Mouse (Mus musculus): ENCODE data around the gene Setx. TPM values are rescaled to one million over a fixed set of nuclear protein-coding genes. Genes with fewer than 3 reads are reported as not detected.
"Not testable (repeated sequence)": the region's sequence is repeated elsewhere in the genome, so short reads cannot be mapped to it uniquely, and the experiment has no call there.

Setx gene
- total and polyA plus RNA-seq, 3 experiments: 13.1 to 23.8 (median 22.5) TPM

GRCm38 (mm10) chr2:29097465-29097864, 26.5 kb upstream of the Setx start:
- no peak overlapping the region for H3K27ac ChIP-seq (ENCODE audit: control insufficient read depth, low read depth, low read length)
- H3K36me3 ChIP-seq (ENCODE audit: control insufficient read depth in 1 of 2, insufficient read depth in 2 of 2, low read length in 2 of 2): no peaks in the 10 kb centered on the region
- DNase-seq (ENCODE audit: low read depth, low spot score): no peak
- H3K9ac ChIP-seq (ENCODE audit: control insufficient read depth, low read depth, low read length, poor library complexity, severe bottlenecking): no peak overlapping the region
- TF ChIP-seq ZMIZ1 (IDR thresholded peaks at IDR 0.05; ENCODE audit: low read depth, low read length) (no peak), MAFK (IDR thresholded peaks at IDR 0.05; ENCODE audit: borderline replicate concordance, low read depth, low read length) (no peak), ELF1 (IDR thresholded peaks at IDR 0.05; ENCODE audit: low read depth, low read length) (no peak), RAD21 (IDR thresholded peaks at IDR 0.05; ENCODE audit: low read depth, low read length) (no peak), POLR2A (IDR thresholded peaks at IDR 0.05; ENCODE audit: control insufficient read depth in 1 of 2, insufficient read depth in 1 of 2, low read depth in 1 of 2, low read length in 2 of 2, poor library complexity in 1 of 2) (no peak), MAX (IDR thresholded peaks at IDR 0.05; ENCODE audit: low read length) (no peak), USF1 (IDR thresholded peaks at IDR 0.05; ENCODE audit: low read depth, low read length) (no peak), CTCF (IDR thresholded peaks at IDR 0.05 in 2 of 3, conservative IDR thresholded peaks at IDR 0.05 in 1 of 3; ENCODE audit: control insufficient read depth in 1 of 3, insufficient read depth in 1 of 3, low read depth in 2 of 3, low read length in 3 of 3, poor library complexity in 1 of 3, severe bottlenecking in 1 of 3) (no peak), MAZ (IDR thresholded peaks at IDR 0.05; ENCODE audit: low read depth, low read length) (no peak), CHD1 (IDR thresholded peaks at IDR 0.05; ENCODE audit: low read depth, low read length) (no peak), JUND (IDR thresholded peaks at IDR 0.05; ENCODE audit: low read depth, low read length) (no peak), E2F4 (IDR thresholded peaks at IDR 0.05; ENCODE audit: borderline replicate concordance, low read depth, low read length) (no peak)
- no peaks in the 10 kb centered on the region for H3K79me2 ChIP-seq (ENCODE audit: control insufficient read depth, insufficient read depth, low read length, poor library complexity)
- H3K4me1 ChIP-seq (ENCODE audit: control insufficient read depth in 1 of 2, insufficient read depth in 2 of 2, low read length in 2 of 2): peaks cover 0 to 8% of the 10 kb centered on the region in 2 experiments; a peak in 3 of 4 replicates
- no peaks in the 10 kb centered on the region; a peak in 1 of 4 replicates for H3K27me3 ChIP-seq (ENCODE audit: control insufficient read depth in 1 of 2, insufficient read depth in 2 of 2, low read length in 2 of 2)
- no peaks in the 10 kb centered on the region for H3K9me3 ChIP-seq (replicated peaks; ENCODE audit: insufficient read depth, low read length)
- H3K4me3 ChIP-seq (ENCODE audit: control insufficient read depth in 1 of 2, insufficient read depth in 1 of 2, low read depth in 2 of 2, low read length in 2 of 2): no peak overlapping the region

- not testable (repeated sequence) for H3K27ac ChIP-seq (ENCODE audit: control insufficient read depth, low read depth, low read length); H3K9me3 ChIP-seq (replicated peaks; ENCODE audit: insufficient read depth, low read length); H3K79me2 ChIP-seq (ENCODE audit: control insufficient read depth, insufficient read depth, low read length, poor library complexity); DNase-seq (ENCODE audit: low read depth, low spot score); H3K4me1 ChIP-seq (ENCODE audit: control insufficient read depth in 1 of 2, insufficient read depth in 2 of 2, low read length in 2 of 2); H3K9ac ChIP-seq (ENCODE audit: control insufficient read depth, low read depth, low read length, poor library complexity, severe bottlenecking); H3K36me3 ChIP-seq (ENCODE audit: control insufficient read depth in 1 of 2, insufficient read depth in 2 of 2, low read length in 2 of 2); H3K27me3 ChIP-seq (ENCODE audit: control insufficient read depth in 1 of 2, insufficient read depth in 2 of 2, low read length in 2 of 2); H3K4me3 ChIP-seq (ENCODE audit: control insufficient read depth in 1 of 2, insufficient read depth in 1 of 2, low read depth in 2 of 2, low read length in 2 of 2)
Measured at GRCm38 (mm10) chr2:29097955-29098354, 26.0 kb upstream of the Setx start.

GRCm38 (mm10) chr2:29098786-29099185, 25.2 kb upstream of the Setx start:
- TF ChIP-seq ETS1 (IDR thresholded peaks at IDR 0.05; ENCODE audit: low read depth, low read length) (no peak), JUND (IDR thresholded peaks at IDR 0.05; ENCODE audit: low read depth, low read length) (no peak), UBTF (IDR thresholded peaks at IDR 0.05; ENCODE audit: borderline replicate concordance, insufficient read depth, low read depth, low read length) (no peak), TBP (IDR thresholded peaks at IDR 0.05; ENCODE audit: low read depth, low read length) (no peak), HCFC1 (IDR thresholded peaks at IDR 0.05; ENCODE audit: low read depth, low read length) (no peak)
- Histone ChIP-seq H3K9ac (ENCODE audit: control insufficient read depth, low read depth, low read length, poor library complexity, severe bottlenecking) (no peak overlapping the region), H3K79me2 (ENCODE audit: control insufficient read depth, insufficient read depth, low read length, poor library complexity) (no peaks in the 10 kb centered on the region), H3K9me3 (replicated peaks; ENCODE audit: insufficient read depth, low read length) (no peaks in the 10 kb centered on the region), H3K4me1 (ENCODE audit: control insufficient read depth in 1 of 2, insufficient read depth in 2 of 2, low read length in 2 of 2) (peaks cover 0 to 8% of the 10 kb centered on the region in 2 experiments; a peak in 3 of 4 replicates), H3K4me3 (ENCODE audit: control insufficient read depth in 1 of 2, insufficient read depth in 1 of 2, low read depth in 2 of 2, low read length in 2 of 2) (no peak overlapping the region), H3K27me3 (ENCODE audit: control insufficient read depth in 1 of 2, insufficient read depth in 2 of 2, low read length in 2 of 2) (no peaks in the 10 kb centered on the region; a peak in 1 of 4 replicates), H3K27ac (ENCODE audit: control insufficient read depth, low read depth, low read length) (no peak overlapping the region), H3K36me3 (ENCODE audit: control insufficient read depth in 1 of 2, insufficient read depth in 2 of 2, low read length in 2 of 2) (no peaks in the 10 kb centered on the region)
- DNase-seq (ENCODE audit: low read depth, low spot score): no peak
